Mouse (Mus musculus) erythroblast, embryonic 14.5 days (primary cell): ENCODE results near the gene Olfr1368.

Experiments used
- GATA1 ChIP-seq: IDR thresholded peaks from 2 replicates; pipeline ENCODE4 v1.6.1; 2012; ENCODE audit warnings: low read length, inconsistent platforms, mixed read lengths
- TAL1 ChIP-seq: IDR thresholded peaks from 3 replicates; pipeline ENCODE4 v1.6.1; 2012; ENCODE audit warnings: low read length, inconsistent platforms, mixed read lengths

DNA sequence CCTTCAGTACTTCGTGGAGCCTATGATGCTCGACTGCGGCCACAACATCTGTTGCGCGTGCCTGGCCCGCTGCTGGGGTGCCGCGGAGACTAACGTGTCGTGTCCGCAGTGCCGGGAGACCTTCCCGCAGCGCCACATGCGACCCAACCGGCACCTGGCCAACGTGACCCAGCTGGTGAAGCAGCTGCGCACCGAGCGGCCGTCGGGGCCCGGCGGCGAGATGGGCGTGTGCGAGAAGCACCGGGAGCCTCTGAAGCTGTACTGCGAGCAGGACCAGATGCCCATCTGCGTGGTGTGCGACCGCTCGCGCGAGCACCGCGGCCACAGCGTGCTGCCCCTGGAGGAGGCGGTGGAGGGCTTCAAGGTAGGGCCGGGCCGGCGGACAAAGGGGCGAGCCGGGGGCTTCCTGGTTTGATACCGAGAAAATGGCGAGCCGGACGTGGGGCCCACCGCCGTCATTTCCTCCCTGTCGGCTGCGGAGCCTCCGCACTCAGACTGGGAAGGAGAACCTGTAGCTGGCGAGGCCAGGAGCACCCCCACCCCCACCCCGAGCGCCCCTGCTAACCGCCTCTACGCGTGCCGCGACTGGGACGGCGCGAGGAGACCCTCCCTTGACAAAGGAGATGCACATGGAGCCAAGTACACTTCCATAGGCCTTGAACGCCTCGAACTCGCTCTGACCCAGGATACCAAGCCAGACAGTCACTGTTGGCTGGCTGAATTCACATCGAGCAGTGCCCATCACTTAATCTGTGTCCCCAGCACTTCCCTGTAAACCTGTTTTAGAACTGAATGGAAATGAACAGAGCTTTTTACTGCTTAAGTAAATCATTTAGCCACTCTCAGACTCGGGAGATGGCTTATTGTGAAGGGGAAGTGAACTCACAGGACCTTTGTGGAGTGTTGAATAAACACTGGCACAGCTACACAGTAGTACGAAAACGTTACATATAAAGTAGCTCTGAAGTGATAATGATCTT is 35.2 kb upstream of the Olfr1368 start:
- TF ChIP-seq GATA1 = no peak
- TF ChIP-seq TAL1 = no peak
